Mouse (Mus musculus) kidney, adult 8-10 months (tissue): ENCODE measurements around the gene Cdc14a.
"Not testable (repeated sequence)": the region's sequence is repeated elsewhere in the genome, so short reads cannot be mapped to it uniquely, and the experiment has no call there.

Experiments
- DNase-seq, 2 experiments: peaks; one replicate each; pipeline ENCODE4 v3.0.0; 2022

Cdc14a gene

DNA sequence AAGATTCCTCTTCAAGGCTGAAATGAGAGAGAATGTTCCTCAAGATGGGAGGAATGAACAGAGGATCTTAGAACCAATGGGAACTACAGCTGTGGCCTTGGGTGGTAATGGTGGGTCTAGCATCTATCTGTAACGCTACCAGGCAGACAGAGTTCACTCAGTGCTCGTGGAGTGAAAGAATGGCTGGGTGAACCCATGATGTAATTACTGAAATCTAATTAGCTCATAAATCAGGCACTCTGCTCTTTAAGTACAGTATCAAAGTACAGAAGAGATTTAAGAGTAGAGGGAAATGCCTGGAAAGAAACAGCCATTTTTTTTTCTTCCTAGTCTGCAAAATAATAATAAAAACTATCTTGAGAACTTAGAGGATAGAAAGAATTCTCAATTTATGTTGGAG is 57.7 kb downstream of the Cdc14a start:
- DNase-seq, result no peak

DNA sequence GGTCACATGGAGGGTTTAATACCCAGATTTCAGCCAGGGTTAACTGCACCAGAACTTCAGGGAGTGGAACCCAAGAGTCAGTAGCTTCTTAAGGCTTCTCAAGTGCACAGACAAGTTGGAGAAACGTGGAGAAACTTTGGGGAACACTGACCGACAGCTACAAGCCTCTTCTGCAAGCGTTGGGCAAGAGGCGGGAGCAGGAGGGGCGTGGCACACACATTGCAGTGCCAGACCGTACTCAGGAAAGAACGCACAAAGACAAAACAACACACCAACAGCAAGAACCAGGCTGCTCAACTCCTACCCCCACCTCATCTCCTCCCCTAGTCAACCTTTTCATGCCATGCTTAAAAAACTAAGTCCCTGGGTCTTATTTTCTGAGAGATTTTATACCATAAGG is 61.9 kb downstream of the Cdc14a start:
- no peak for DNase-seq

DNA sequence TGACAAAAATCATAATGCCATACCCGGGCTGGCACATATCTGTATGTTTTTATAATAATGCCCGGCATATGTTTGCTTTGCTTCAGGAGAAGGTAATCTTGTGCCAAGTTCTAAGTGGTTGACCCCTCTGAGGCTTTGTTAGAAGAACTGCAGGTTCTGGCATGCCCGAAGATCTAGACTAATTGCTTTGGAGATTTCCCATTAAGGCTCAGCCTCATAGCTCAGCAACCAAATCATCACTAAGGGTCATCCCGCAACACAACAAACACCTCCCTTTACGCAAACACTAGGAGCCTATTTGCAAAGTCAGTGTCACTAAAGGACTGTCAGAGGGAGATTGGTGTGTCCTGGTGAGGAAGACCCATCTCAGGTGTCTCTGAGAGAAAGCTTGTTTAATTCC is 62.7 kb downstream of the Cdc14a start:
- no peak for DNase-seq

DNA sequence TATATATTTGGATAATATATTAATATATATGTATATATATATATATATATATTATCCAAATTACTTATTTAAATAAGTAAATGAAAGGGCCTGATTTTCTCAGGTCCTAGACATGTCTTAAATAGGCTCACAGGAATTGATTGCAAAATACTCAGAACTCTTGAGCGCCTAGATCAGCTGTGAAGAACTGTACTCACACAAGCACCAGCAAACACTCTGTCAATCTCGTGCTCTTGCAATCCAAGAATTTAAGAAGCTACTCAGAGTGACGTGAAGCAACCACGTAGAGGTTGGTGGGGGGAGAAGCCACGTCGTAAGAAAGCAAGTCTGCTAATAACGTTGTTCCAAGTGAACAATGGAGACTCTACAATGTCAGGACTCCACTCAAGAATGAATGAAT is 66.0 kb downstream of the Cdc14a start:
- DNase-seq, result no peak

DNA sequence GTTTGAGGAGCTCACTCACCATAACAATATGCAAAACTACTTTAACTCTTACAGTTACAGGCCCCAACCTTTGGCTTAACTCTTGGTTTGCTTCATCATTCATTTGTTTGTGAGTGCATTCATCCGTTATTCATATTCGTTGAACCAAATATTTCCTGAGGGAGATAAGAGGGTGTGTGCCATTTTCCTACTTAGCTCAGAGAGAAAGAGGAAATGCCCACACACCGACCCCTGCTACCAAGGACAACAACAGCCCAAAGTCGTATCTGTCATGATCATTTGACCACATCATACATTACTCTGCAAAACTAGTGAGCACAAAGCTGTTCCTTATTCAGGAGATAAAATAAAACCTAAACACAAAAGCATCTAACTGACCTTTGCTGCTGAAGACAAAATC is 66.7 kb downstream of the Cdc14a start:
- DNase-seq, result no peak

DNA sequence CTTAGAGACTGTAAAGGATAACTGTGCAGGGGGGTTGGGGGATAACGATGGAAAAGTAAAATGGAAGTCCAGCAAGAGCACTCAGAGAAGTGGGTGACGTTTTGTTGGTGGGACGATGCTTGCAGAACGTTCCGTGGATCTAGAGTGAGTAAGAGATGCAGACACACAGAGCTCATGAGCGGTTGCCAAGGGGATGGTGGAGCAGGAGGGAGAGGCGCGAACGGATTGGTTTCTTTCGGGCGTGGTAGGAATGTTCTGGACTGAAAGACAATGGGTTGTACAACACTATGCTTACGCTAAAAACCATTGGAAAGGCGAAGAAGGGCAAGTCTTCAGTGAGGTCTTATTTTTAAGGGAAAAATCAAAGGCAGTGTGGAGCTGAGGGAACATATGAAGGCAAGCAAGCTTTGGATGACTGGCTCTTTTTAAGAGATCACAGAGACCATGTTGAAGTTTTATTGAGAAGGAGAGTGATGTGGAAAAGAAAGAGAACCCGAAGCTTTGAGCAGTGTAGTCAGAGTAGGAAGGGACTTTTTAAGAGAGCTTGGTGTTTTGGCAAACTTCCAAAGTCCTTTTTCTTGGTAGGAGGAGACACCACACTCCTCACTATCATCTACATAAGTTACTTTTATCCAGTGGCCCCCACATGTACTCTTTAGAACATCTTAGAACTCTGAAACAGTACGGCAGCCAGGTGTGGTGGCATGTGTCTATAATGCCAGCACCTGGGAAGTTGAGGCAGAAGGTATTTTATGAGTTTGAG is 68.6 kb downstream of the Cdc14a start:
- no peak for DNase-seq

DNA sequence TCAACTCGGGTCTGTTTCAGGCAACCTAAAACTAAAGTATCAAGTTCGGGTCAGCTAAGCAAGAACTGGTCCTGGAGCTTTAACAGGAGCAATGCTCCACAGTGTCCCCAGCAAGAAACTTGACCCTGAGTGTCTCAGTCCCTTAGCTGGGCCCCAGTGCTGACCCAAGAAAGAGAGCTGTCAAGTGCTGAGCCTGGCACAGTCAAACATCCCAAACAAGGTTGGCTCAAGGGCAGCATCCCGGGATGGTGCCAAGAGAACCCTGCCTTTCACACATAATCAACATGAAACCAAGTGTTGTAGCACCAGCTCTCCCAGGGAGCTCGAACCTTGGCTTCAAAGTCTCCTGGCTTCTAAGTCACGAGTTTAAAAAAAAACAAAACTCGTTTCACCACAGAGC is 71.3 kb downstream of the Cdc14a start:
- peak; percentile 32 to 47 for DNase-seq

DNA sequence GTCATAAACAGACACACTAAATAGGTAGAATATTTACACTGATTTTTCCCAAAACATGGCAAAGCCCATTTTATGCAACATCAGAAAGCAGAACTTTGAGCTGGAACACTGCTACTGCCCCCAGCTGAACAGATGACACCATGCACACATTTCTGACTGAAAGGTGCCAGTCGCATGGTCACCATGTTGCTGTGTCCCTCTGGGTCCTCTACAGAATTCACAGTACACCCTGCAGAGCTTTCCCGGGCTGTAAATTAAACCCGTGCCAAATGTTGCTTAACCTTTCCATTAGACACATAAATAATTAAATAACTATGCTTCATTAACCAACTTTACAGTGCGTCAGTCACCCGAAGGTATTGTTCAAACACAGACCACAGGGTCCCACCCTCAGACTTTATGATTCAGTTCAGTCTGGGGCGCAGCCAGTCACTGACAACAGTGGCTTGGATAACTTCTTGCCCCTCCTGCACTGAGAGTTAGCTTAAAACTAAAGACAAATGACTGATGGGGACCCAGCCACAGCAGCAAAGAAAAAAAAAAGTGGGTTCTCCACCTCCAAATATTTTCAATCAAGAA is 73.4 kb downstream of the Cdc14a start:
- DNase-seq, result no peak

DNA sequence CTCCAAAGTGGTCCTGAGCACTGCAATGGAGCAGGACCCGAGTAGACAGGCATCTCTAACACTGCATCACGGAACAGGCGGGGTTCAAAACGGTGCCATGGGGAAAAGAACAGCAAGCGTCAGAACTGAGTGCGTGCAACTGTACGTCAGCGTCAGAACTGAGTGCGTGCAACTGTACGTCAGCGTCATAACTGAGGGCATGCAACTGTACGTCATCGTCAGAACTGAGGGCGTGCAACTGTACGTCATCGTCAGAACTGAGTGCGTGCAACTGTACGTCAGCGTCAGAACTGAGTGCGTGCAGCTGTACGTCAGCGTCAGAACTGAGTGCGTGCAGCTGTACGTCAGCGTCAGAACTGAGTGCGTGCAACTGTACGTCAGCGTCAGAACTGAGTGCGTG is 76.3 kb downstream of the Cdc14a start:
- not testable (repeated sequence) for DNase-seq

DNA sequence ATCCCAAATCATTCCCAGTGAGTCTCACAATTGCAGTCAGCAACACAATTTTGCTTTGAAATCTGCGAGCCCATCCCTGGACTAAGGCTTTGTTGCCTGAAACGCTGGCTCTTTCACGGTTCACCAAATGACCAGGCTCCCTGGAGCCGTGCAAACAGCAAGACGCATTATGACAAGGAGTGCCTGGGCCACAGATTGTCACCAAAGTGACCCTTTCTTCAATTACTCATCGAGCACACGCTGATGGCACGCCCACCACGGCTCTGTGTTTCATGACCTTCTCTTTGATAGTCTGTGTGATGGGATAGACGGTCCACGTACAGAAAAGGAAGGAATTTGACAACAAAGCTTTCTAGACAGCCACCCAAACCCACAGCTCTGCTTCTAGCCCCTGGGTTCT is 78.6 kb downstream of the Cdc14a start:
- no peak for DNase-seq

DNA sequence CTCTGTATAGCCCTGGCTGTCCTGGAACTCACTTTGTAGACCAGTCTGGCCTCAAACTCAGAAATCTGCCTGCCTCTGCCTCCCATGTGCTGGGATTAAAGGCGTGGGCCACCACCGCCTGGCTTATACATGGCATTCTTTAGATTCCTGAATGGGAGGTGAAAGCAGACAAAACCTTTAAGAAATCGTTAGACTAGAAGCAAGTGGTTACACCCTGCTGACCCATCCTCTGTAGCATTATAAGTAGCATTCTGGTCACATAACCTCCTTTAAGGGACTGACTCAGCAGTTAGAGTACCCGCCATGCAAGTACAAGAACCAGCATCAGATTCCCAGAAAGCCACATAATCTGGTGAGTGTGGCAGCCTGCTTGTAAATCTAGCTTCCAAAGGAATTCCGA is 81.6 kb downstream of the Cdc14a start:
- DNase-seq, result no peak

DNA sequence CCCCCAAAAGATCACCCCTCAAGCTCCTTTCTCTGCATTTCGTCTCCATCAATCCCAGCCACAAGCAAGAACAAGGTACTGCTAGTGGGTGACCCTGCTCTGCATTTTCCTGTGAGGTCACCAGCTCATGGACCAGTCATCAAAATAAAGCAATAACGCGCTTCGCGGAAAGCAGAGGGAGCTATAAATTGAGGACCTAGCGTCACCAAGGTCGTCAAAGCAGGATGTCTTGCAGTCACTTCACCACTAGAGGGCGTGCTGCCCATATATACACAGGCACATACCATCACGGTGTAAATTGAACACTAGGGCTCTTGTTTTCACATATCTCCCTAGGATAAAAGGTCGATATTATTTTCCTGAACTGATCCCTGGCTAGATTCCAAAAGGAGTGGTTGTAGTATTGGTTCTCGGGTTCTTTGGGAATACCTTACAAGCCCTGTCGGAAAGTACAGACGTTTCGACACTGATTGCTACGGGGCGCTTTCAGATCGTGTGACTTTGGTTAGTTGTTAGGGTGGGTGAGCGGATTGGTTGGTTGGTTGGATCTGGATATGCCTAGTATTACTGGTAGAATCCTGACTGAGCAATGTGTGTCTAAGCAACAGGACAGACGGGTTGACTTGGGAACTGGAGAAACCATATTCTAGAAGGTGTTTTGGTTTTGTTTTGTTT is 82.7 kb downstream of the Cdc14a start:
- DNase-seq, result peak; percentile 73 to 83

DNA sequence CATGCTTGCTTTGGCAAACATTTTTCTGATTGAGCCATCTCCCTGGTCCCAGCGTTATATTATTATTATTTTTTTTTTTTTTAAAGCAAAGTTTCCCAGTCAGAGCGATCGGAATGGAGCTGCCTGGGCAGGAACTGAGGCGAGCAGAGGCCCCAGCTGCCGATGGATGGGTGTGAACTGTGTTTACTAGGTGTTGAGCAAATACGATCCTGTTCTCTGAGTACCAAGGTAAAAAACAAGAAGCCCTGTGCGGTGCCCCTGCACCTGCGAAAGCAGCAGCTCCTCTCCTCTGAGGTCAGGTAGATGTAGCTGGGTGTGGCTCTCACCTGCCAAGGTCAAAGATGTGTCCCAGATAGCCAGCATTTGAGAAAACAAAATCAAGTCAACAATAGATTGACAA is 83.6 kb downstream of the Cdc14a start:
- DNase-seq, result no peak

DNA sequence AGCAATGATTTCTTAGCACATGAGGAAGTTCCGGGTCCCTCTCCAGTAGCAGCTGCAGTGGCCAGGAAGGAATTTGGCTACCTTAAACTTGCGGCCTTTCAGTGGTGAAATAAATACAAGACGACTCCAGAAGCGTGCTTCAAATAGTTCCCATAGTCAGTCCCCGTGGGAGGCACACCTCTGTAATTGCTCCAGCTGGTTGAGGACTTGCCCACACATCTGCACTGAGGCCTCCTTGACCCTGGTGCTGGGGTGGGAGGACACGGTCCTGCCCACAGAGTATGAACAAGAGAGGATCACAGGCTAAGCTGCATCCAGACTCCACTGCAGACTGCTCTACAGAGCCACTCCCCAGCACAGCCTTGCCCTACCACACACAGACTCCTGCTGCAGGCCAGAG is 85.2 kb downstream of the Cdc14a start:
- no peak for DNase-seq

DNA sequence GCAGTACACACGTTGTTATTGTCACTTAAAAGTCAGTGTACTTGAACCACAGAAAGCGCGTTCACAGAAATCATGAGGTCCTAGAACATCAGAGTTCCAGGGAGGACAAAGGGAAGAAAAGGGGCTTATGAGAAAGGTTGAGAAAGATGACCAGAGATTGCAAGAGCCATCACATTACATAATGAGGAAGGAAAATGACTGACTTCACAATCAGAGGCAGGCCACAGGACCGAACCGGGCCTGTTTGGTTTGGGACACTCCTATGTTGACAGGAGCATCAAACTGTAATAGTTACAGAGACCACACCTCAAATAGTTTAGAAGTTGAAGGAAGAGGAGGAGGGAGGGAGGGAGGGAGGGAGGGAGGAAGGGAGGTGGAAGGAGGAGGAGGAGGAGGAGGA is 86.0 kb downstream of the Cdc14a start:
- no peak for DNase-seq

DNA sequence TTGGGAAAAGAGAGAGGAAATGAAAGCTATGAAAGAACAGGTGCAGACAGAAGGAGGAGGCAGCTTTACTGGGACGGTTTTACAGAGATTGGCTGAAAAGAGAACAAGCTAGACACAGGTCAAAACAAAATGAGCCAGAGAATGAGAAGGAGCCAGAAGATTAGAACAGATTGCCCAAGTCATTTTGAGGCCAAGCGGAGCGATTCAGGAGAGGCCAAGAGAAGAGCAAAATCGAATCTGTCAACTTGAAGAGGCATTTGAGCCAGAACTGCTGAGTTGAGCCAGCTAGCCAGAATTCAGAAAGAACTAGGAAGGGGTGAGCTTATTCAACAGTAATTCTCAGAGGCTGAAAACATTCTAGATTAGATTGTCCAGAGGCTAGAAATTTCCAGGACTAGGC is 88.8 kb downstream of the Cdc14a start:
- no peak for DNase-seq

DNA sequence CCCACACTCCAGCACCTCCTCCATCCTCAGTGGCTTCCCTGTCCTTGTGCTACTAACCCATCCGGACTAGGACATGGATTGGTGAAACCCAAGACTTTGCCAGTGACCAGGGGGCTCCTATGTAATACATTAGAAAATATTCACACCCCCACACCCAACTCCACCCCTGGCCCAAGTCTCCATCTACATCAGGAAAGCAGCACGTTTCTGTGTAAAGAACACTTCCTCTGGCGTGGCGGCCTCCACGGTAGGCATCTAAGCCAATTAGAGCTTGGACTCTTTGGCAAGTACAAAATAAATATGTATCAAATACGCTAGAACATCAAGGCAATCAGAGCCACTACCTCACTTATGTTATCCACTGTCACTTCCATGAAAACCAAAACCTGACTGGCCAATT is 90.1 kb downstream of the Cdc14a start:
- DNase-seq, result no peak

DNA sequence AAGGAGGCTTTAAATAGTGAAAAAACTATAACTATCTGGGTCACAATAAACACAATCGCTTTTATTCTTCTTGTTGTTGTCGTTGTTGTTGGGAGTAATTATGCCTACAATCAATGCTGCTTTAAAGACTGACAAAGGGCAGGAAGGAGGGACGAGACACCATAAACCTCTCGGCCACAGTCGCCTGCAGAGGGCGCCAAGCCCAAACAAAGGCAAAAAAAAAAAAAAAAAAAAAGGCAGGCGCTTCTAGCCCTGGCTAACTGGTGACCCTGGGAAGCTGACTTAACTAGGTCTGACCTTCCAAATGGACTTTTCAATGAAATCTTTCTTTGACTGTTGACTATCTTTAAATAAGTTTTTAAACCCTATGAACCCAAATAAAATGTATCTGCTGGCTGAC is 90.6 kb downstream of the Cdc14a start:
- peak in 1 of 2 experiments; percentile 38 for DNase-seq

DNA sequence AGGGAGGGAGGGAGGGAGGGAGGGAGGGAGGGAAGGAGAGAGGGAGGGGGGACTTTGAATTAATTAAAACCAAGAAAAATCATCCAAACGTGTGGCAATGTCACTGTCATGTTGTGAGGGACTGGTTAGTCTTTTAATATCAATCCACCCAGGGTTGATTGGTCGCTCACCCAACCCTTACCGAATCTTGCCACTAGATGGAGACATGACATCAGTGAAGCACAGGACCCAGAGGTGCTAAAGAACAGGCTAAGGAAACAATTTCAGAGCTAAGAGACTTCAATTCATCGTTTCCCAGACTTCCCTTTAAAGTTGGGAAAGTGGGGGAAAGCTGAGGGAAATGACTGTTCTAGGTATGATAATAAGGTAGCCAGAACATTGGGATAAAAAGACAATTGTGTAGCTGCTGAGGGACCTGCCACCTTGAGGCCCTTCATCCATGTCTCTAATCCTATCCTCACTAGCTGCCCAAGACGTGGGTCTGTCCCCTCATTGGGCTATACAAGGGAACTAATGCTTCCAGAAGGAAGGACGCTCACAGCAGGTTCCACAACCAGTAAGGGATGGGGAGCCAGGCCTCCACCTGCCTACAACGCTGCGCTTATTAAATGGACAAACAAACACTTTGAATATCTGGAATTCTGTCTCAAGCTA is 91.9 kb downstream of the Cdc14a start:
- peak; percentile 50 to 63 for DNase-seq

DNA sequence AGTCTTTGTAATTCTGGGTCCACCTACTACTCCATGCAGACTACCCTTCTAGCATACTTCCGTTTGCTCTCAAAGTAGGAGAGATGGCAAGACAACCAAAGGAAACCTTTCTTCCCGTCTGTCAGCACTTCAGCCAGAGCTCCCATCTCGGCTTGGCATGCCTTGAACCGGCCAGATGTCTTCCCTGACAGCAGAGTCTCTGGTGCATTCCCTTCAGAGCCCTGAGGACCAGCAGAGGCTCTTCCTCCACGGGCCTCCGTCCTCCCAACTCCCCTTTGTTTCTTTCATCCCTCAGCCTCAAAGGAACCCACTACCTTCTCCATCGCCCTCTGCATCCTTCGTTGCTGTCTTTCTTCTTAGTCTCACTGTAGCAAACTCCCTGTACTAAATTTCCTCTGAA is 93.9 kb downstream of the Cdc14a start:
- no peak for DNase-seq

DNA sequence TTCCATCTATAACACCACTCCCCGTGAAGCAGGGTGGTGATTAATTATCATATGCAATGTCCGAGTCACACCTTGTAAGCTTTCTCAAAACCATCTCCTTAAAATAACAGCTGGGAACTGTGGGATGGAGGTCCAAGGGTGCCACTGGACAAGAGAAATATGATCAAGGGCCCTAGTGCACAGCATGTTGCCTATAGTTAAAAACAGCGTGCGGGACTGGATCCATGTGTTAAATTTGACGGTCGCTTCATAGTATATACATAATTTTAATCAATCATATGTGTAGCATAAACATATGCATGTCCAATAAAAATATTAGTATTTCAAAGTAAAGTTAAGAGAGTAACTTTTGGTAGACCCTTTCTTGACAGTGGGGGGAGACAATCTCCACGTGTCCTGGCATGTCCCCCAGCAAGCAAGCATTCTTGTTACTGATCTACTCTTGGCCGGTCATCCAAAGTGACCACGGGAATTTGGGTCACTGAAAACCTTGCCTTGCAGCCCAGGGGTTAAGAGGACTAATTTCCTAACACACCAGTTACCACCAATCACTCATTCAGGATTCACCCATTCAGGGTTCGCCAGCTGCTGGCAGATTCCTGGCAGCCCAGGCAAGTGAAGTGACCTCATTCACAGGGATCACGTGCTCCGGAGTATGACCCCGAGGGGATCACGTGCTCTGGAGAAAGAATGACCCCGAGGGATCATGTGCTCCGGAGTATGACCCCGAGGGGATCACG is 94.6 kb downstream of the Cdc14a start:
- peak; percentile 69 to 72 for DNase-seq

DNA sequence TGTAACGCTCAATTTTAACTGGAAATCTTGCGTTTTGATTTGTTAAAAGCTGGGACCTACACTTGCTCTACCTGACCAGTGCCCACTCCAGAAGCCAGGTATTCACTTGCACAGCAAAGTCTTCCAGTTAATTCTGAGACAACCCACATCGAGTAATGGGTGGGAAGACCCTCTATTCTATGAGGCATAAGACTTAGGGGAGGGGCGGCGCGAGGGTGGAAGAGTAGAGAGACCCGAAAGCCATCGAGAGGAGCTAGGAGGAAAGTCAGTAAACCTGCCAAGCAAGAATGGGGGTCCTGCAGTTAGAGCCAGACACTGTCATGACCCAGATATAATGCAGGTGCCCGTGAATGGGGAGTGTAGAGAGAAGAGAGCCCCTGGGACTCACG is 96.2 kb downstream of the Cdc14a start:
- DNase-seq, result no peak

DNA sequence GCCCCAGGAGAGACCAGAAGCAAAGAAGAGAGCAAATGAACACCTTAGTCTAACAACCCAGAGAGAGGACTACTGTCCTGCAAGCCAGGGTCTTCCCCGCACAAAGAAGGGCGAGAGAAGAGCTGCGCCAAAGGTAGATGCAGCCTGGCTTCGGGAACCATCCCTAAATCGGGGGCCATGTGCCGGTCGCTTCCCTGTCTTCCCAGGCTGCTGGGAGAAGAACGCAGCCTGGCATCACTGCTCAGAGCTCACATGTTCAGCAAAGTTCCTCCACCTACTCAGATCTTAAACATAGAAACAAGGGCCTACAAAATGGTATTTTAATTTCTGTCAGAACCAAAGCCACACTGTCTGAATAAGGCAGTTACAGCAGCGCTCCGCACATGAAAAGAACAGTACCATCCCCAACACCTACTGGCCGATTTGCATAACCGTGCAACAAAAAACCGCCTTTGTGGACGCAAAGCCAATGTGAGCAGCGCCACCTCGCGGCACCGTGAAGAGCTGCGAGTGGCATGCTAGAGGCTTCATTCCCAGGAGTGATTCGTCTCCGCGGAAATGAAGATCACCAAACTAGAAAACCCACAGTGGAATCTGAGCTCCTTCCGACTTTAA is 96.7 kb downstream of the Cdc14a start:
- peak; percentile 58 to 78 for DNase-seq
